Mouse (Mus musculus) limb, embryonic 11.5 days (tissue): Measurements from ENCODE around the gene Gm20721. TPM values are rescaled to one million over a fixed set of nuclear protein-coding genes. Genes with fewer than 3 reads are reported as not detected.

Experiments
- ATAC-seq: fragments of 200-750 bp; cut with Nextera tagmentation; 2 replicates; pipeline ENCODE4 v1.8.0; 2017; ENCODE audit warnings: low read depth; ENCODE audit not compliant: insufficient number of reproducible peaks, low FRiP score, low TSS enrichment
- DNase-seq: peaks from one replicate; pipeline ENCODE4 v3.0.0-alpha.2; 2015; ENCODE audit warnings: low spot score
- H3K27ac ChIP-seq: fragments of 300-500 bp; sonication (generic); replicated peaks from 2 replicates; pipeline ENCODE4 v1.5.1; 2014; ENCODE audit warnings: low read depth, mild to moderate bottlenecking, low read length
- H3K27me3 ChIP-seq: fragments of 300-500 bp; sonication (generic); 2 replicates; pipeline ENCODE4 v1.6.1; 2014; ENCODE audit warnings: mild to moderate bottlenecking, low read length, mixed read lengths; ENCODE audit not compliant: control insufficient read depth, insufficient read depth
- H3K36me3 ChIP-seq: fragments of 300-500 bp; sonication (generic); 2 replicates; pipeline ENCODE4 v1.6.1; 2014; ENCODE audit warnings: mild to moderate bottlenecking, low read length, moderate library complexity, mixed read lengths; ENCODE audit not compliant: control insufficient read depth, insufficient read depth
- H3K4me1 ChIP-seq: fragments of 300-500 bp; sonication (generic); 2 replicates; pipeline ENCODE4 v1.6.1; 2014; ENCODE audit warnings: low read length, mixed read lengths; ENCODE audit not compliant: control insufficient read depth, insufficient read depth
- H3K4me2 ChIP-seq: fragments of 300-500 bp; sonication (generic); 2 replicates; pipeline ENCODE4 v1.6.1; 2014; ENCODE audit warnings: low read depth, mild to moderate bottlenecking, moderate library complexity; ENCODE audit not compliant: severe bottlenecking
- H3K4me3 ChIP-seq: fragments of 300-500 bp; sonication (generic); 2 replicates; pipeline ENCODE4 v1.5.1; 2014; ENCODE audit warnings: low read depth, low read length
- H3K9ac ChIP-seq: fragments of 300-500 bp; sonication (generic); 2 replicates; pipeline ENCODE4 v1.6.1; 2014; ENCODE audit warnings: mild to moderate bottlenecking, low read length
- H3K9me3 ChIP-seq: fragments of 300-500 bp; sonication (generic); 2 replicates; pipeline ENCODE4 v1.6.1; 2016; ENCODE audit warnings: low read length; ENCODE audit not compliant: control insufficient read depth
- WGBS: fragments of 180-500 bp; shearing (Covaris S2); extraction: QIAGEN DNeasy Blood & Tissue Kit; methylation state at CpG from one replicate; pipeline ENCODE4 v1.1.7; 2014; 5-methylcytosine and 5-hydroxymethylcytosine counted together
- polyA plus RNA-seq: library from polyadenylated mRNA; unstranded; fragments of >200 nt; fragmentation: Nextera tagmentation; extraction: Ambion mirVana; gene quantifications from 2 replicates; pipeline ENCODE4 v1.2.1, GENCODE M21; 2014

The Gm20721 gene
- polyA plus RNA-seq, 1 experiment from 2014 or later = 8.6 TPM

DNA sequence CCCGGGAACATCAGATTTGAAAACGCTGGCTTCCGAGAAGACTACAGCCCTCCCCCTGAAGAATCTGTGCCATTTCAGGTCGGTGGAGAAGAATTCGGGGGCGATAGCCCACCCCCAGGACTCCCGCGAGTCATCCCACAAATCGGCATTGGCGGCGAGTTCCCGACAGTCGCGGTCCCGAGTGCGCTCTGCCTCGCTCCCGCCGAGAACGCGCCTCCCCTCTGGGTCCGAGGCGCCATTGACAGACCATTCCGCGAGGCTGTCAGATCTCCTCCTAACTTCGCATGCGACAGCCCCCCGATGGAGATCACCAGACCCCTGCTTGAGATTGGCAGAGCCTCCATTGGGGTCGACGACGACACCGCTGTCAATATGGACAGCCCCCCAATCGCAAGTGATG, 48.0 kb downstream of the Gm20721 start:
- Histone ChIP-seq H3K9me3 (peaks cover 31% of the 10 kb centered on the region), H3K36me3 (no peaks in the 10 kb centered on the region), H3K27ac (no peak overlapping the region), H3K4me1 (peaks cover 9% of the 10 kb centered on the region; the same call in 1 of the 2 replicates), H3K9ac (no peak overlapping the region), H3K27me3 (peaks cover 22% of the 10 kb centered on the region), H3K4me3 (peak overlapping the region; percentile 14; the same call in 1 of the 2 replicates), H3K4me2 (peak overlapping the region; percentile 57)
- no peak for DNase-seq
- WGBS = 47% methylated on average over 33 of the region's 33 CpGs
- ATAC-seq = no peak

DNA sequence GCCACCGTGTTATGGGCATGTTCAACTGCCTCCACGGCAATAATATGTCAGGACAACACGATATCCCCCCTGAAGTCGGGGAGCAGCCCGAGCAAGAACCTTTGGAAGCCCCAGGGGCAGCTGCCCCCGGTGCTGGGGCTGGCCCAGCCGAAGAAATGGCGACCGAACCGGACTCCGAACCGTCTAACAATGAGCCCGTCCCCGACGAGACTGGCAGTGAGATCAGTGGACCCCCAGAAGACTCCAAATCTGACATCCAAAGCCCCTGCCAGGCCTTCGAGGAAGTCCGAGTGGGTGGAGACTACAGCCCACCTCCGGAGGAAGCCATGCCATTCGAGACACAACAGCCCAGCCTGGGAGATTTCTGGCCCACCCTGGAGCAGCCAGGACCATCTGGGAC, 48.7 kb downstream of the Gm20721 start:
- H3K4me1 ChIP-seq = peaks cover 9% of the 10 kb centered on the region
- no peak for ATAC-seq
- peak overlapping the region; percentile 57; the same call in 1 of the 2 replicates for H3K4me2 ChIP-seq
- peaks cover 22% of the 10 kb centered on the region for H3K27me3 ChIP-seq
- no peaks in the 10 kb centered on the region for H3K36me3 ChIP-seq
- DNase-seq = no peak
- no peak overlapping the region for H3K27ac ChIP-seq
- no peak overlapping the region for H3K9ac ChIP-seq
- H3K9me3 ChIP-seq = peaks cover 31% of the 10 kb centered on the region
- WGBS = 64% methylated on average over 19 of the region's 19 CpGs
- H3K4me3 ChIP-seq = no peak overlapping the region

DNA sequence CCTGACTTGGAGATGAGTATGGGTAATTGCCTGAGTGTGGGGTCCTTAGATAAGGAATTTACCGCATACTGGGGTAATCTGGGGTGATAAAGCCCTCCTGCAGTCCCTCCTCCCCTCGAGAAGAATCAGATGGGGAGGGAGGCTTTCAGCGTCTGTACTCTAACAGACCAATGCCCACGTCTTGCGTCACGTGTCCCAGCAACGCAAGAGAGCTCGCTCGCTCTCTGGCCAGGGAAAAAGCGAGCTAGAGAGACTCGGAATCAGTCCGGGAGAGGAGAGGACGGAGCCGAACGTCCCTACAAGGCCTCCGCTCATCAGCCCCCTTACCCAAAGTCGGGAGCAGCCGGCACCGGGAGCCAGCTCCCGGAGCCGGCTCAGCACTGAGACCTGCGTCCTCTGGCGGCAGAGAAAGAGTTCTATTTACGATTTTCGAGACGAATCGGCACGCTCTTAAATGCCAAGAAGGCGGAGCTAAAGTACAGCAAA, 49.4 kb downstream of the Gm20721 start:
- Histone ChIP-seq H3K9me3 (peaks cover 31% of the 10 kb centered on the region), H3K4me3 (no peak overlapping the region), H3K4me2 (peak overlapping the region; percentile 15; the same call in 1 of the 2 replicates), H3K4me1 (peaks cover 16% of the 10 kb centered on the region), H3K27ac (no peak overlapping the region), H3K27me3 (peaks cover 22% of the 10 kb centered on the region), H3K9ac (no peak overlapping the region), H3K36me3 (no peaks in the 10 kb centered on the region)
- WGBS = 45% methylated on average over 29 of the region's 29 CpGs
- ATAC-seq = no peak
- peak; percentile 72 for DNase-seq

DNA sequence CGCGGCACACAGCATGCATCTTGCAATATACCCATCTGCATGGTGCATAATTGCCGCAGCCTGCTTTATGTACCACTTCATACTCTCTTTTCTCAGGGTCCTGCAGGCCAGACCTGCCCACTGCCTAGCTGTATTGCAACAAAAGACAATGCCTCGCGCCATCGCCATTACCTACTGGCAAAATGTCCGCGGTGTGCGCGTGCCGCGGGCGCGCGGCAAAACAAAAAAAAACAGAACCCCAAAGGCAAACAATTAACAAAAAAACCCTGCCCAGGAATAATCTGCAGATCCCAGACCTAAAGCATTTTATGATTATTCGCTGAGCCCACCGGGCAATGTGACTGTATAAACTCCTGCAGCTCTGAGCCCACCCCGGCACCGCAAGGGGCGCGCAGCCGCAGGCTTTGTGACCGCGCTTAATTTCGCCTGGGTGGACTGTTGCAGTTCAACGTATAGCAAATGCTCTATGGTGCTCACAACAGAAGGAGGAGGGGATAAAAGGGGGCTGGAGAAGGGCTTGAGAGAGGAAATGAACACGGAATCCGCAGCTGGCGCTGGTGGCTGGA, 50.5 kb downstream of the Gm20721 start:
- peaks cover 22% of the 10 kb centered on the region for H3K27me3 ChIP-seq
- peaks cover 31% of the 10 kb centered on the region for H3K9me3 ChIP-seq
- no peaks in the 10 kb centered on the region for H3K36me3 ChIP-seq
- no peak overlapping the region for H3K27ac ChIP-seq
- peaks cover 24% of the 10 kb centered on the region for H3K4me1 ChIP-seq
- ATAC-seq = peak; percentile 35; the same call in 1 of the 2 replicates
- peak overlapping the region; percentile 45 for H3K9ac ChIP-seq
- WGBS = 52% methylated on average over 29 of the region's 29 CpGs
- peak; percentile 72 for DNase-seq
- peak overlapping the region; percentile 15 for H3K4me3 ChIP-seq
- peak overlapping the region; percentile 51 for H3K4me2 ChIP-seq

DNA sequence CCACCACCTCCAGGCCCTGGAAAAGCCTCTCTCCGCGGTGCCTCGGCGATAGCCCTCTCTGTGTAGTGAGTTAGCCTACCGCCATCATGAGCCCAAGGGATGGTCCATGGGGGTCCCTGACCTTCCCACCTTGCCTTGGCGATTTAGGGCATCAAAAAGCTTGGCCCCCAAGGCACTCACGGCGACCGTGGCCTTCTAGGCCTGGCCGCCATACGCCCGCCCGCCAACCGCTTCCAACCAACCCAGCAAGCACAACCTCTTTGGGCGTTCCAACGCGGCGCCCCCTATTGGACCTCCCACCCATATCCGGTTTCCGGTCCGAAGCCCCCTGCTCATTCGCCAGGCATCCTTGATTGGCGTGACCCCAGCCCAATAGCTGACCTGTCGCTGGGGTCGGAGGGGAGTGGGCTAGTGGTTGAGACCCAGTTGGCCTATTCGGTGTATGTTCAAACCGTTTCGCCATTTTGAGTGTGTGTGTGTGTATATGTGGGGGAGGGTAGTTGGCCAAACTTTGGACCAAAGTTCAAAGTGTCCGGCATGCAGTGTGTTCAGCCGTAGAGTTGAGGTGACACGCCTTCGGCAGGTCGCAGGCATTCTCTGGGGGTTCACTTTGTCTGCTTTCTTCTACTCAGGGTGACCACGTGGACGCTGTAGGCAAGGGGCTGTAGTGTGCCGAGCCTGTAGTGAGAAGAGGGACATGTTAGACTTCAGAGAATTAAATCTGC, 51.2 kb downstream of the Gm20721 start:
- peaks cover 31% of the 10 kb centered on the region for H3K9me3 ChIP-seq
- H3K4me3 ChIP-seq = peak overlapping the region; percentile 48
- ATAC-seq (peak; percentile 88), DNase-seq (peak; percentile 95)
- peak overlapping the region; percentile 74 for H3K9ac ChIP-seq
- H3K4me2 ChIP-seq = peak overlapping the region; percentile 51
- WGBS = 49% methylated on average over 36 of the region's 36 CpGs
- H3K36me3 ChIP-seq = peaks cover under 1% of the 10 kb centered on the region; the same call in 1 of the 2 replicates
- no peak overlapping the region for H3K27ac ChIP-seq
- H3K27me3 ChIP-seq = peaks cover 22% of the 10 kb centered on the region
- H3K4me1 ChIP-seq = peaks cover 24% of the 10 kb centered on the region

DNA sequence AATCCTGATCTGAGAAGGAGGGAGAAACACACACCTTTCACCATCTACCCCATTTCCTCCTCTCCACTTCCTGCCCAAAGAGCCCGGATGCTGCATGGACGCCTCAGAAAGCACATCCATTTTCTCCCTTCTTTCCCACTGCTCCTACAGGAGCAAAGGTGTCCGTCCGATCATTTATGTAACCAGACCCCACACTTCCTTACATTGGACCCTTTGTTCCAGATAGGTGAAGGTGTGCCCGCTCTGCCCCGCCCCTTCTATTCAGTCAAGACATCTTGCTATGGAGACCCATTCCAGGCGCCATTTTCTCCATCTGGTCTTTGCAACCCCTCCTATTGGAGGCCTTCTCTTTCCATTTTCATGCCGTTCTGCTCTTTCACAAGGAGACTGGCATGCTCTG, 52.1 kb downstream of the Gm20721 start:
- H3K9me3 ChIP-seq = peaks cover 27% of the 10 kb centered on the region

DNA sequence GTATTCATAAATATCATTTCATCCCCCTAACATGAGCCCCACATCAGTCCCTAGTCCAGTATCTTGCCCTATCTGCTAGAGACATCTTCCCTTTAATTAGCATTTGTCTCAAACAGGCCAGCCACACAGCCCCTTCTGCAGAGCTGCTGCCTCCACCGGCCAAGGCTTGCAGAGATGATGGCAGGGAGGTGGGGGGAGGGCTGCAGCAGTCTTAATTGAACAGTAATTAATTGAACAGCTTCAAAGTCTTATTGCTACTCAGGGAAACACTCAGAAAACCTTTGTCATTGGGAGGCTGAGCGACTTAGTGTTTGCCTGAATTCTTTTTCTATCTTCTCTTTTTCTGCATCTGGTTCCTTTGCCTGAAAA, 54.9 kb downstream of the Gm20721 start:
- WGBS = 29% methylated on average over 2 of the region's 2 CpGs
- H3K36me3 ChIP-seq = peaks cover 10% of the 10 kb centered on the region
- H3K27ac ChIP-seq = no peak overlapping the region
- H3K4me2 ChIP-seq = peak overlapping the region; percentile 40
- H3K4me1 ChIP-seq = peaks cover 15% of the 10 kb centered on the region
- H3K4me3 ChIP-seq = 0 out of 2 replicates have a peak overlapping the region, but pooled peaks have one; percentile 5
- DNase-seq (no peak), ATAC-seq (no peak)
- H3K9ac ChIP-seq = no peak overlapping the region
- H3K9me3 ChIP-seq = peaks cover 3% of the 10 kb centered on the region; the same call in 1 of the 2 replicates
- peaks cover 11% of the 10 kb centered on the region for H3K27me3 ChIP-seq

More for the DNA sequence above, 52.1 kb downstream of the Gm20721 start:
- DNase-seq (peak; percentile 66), ATAC-seq (no peak)
- H3K27me3 ChIP-seq = peaks cover 20% of the 10 kb centered on the region
- peak overlapping the region; percentile 25 for H3K4me2 ChIP-seq
- H3K36me3 ChIP-seq = peaks cover 2% of the 10 kb centered on the region; the same call in 1 of the 2 replicates
- H3K27ac ChIP-seq = no peak overlapping the region
- H3K4me3 ChIP-seq = peak overlapping the region; percentile 48
- peak overlapping the region; percentile 74 for H3K9ac ChIP-seq
- H3K4me1 ChIP-seq = peaks cover 21% of the 10 kb centered on the region
- WGBS = 51% methylated on average over 8 of the region's 8 CpGs

DNA sequence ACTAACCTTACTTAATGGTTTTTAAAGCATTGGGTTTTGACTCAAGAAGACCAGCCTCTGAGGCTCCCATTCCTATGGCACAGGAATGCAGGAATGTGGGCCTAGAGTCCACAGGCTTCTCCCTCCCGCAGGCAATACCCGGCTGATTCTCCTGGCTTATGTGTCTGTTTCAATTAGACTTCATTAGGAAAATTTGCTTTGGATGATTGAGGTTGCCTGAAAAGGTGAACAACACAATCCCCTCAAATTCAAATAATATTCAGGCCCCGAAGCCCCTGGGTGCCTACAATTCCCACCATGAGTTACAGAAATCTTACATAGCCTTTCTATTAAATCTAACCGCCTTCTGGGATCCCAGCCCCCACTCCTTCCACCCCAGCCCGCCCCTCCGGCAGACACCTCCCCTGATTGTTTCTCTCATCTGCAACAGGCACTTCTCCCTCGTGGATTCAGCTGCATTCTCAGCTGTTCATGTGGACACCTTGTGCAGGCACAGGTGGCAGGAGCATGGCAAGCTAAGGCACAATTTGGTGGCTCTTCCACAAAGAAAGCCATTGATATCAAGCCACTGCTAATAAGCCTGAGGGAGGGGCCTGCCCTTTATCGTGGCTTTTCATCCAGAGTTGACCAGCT, 55.4 kb downstream of the Gm20721 start:
- Histone ChIP-seq H3K9ac (no peak overlapping the region), H3K4me3 (0 out of 2 replicates have a peak overlapping the region, but pooled peaks have one; percentile 5), H3K27me3 (peaks cover 16% of the 10 kb centered on the region), H3K4me2 (peak overlapping the region; percentile 40; the same call in 1 of the 2 replicates), H3K27ac (no peak overlapping the region), H3K4me1 (peaks cover 15% of the 10 kb centered on the region), H3K9me3 (peaks cover under 1% of the 10 kb centered on the region; the same call in 1 of the 2 replicates), H3K36me3 (peaks cover 16% of the 10 kb centered on the region)
- ATAC-seq (no peak), DNase-seq (no peak)
- 67% methylated on average over 8 of the region's 8 CpGs for WGBS
